Mouse (Mus musculus): Measurements from ENCODE around the gene Rnf215. TPM values are rescaled to one million over a fixed set of nuclear protein-coding genes. Genes with fewer than 3 reads are reported as not detected.

Gene Rnf215
- polyA plus RNA-seq, 1 experiment = 39.5 TPM

DNA sequence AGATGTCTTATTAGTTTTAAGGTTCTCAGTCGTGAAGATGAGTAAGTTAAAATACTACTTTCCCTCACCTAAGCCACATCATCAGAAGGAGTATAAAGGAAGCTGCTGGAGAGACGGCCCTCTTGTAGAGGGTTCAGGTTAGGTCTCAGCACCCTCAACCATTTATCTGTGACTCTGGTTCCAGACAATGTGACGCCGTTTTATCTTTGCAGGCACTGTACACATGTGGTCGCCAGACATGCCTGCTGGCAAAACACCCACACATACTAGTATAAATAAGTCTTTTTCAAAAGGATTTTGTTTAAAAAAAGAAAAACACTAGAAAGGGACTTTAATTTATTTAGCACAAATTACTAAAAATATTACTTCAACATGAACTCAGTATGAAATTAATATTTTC, 20.6 kb downstream of the Rnf215 start:
- H3K27ac ChIP-seq (ENCODE audit: insufficient read depth, low read length) = no peak overlapping the region
- TF ChIP-seq CTCF (IDR thresholded peaks at IDR 0.05; ENCODE audit: borderline replicate concordance, insufficient read depth, low read depth, low read length) (no peak), POLR2A (IDR thresholded peaks at IDR 0.05; ENCODE audit: borderline replicate concordance, insufficient read depth, low read length) (no peak)
- H3K4me1 ChIP-seq (ENCODE audit: control insufficient read depth, insufficient read depth, low read length) = no peaks in the 10 kb centered on the region
- no peak for DNase-seq
- WGBS = 89% methylated on average over 5 of the region's 5 CpGs
- H3K4me3 ChIP-seq (replicated peaks; ENCODE audit: insufficient read depth, low read depth, low read length) = no peak overlapping the region
- no peaks in the 10 kb centered on the region for H3K27me3 ChIP-seq (ENCODE audit: control insufficient read depth, insufficient read depth, low read length)

DNA sequence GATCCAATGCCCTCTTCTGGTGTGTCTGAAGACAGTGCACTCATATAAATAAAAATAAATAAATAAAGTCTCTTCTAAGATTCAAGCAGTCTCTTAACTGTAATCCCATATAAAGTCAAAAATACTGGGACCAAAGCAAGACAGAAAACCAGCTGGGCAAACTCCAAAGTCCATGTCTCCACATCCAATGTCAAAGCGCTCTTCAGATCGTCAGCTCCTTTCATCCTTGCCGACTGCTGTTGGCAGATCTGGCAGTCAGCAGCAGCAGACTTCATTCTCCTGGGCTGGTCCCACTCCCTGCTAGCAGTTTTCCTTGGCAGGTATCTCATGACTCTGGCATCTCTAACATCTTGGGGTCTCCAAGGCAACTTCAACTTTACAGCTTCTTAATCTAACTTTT, 23.7 kb downstream of the Rnf215 start:
- DNase-seq = no peak
- Histone ChIP-seq H3K27me3 (ENCODE audit: control insufficient read depth, insufficient read depth, low read length) (no peaks in the 10 kb centered on the region), H3K4me1 (ENCODE audit: control insufficient read depth, insufficient read depth, low read length) (peaks cover 3% of the 10 kb centered on the region; the same call in 1 of the 2 replicates), H3K4me3 (replicated peaks; ENCODE audit: insufficient read depth, low read depth, low read length) (no peak overlapping the region), H3K27ac (ENCODE audit: insufficient read depth, low read length) (no peak overlapping the region)
- TF ChIP-seq CTCF (IDR thresholded peaks at IDR 0.05; ENCODE audit: borderline replicate concordance, insufficient read depth, low read depth, low read length) (no peak), POLR2A (IDR thresholded peaks at IDR 0.05; ENCODE audit: borderline replicate concordance, insufficient read depth, low read length) (no peak)
- 68% methylated on average over 3 of the region's 3 CpGs for WGBS

DNA sequence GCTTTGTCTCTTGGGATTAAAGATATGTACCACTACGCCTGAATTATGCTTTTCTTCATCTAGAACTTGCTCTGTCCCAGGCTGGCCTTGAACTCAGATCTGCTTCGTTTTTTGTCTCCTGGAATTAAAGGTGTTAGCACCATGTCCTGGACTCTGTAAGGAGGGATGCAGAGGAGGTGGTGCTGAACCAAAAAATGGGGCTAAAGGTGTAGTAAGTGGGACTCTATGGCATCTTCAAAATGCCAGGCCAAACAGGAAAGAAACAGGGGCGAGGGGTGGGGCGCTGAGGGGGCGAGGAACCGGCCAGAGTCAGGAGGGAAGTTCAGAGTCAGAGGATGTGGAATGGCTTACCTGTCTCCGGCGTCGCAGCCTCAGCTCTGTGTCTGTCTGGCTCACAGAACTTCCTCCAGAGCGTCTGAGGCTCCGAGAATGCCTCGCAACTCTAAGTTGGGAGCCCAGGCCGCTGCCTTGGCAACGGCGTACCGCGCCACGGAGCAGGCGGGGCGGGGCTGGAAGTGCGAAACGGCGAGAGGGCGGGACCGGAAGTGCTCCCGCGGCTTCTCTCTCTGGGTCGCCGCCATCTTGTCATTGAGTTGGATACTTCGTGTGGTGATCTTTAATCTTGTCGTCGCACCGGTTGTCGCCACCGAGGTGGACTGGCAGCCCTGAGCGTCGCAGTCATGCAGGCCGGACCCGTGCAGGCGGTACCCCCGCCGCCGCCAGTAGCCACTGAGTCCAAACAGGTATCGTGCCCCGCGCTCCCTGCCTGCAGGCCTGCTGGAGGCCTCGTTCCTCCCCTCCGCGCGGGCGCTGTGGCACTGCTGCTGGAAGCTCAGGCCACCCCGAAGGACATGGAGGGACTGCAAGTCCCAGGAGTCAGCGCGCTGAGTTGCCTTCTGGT, 25.1 kb downstream of the Rnf215 start, which contains the start of the genes Ccdc157 and Sf3a1:
Gene Ccdc157 (minus strand): TSS at position 486 of the 901 bp plus-strand sequence.
Gene Sf3a1 (plus strand): TSS at position 543 of the 901 bp plus-strand sequence.
- H3K4me3 ChIP-seq (replicated peaks; ENCODE audit: insufficient read depth, low read depth, low read length) = peak within 1 kb of the TSS; percentile 71
- WGBS = 1% methylated on average over 54 of the region's 54 CpGs
- TF ChIP-seq POLR2A (IDR thresholded peaks at IDR 0.05; ENCODE audit: borderline replicate concordance, insufficient read depth, low read length) (peak; percentile 84; the same call in 1 of the 2 replicates), CTCF (IDR thresholded peaks at IDR 0.05; ENCODE audit: borderline replicate concordance, insufficient read depth, low read depth, low read length) (no peak)
- H3K27me3 ChIP-seq (ENCODE audit: control insufficient read depth, insufficient read depth, low read length) = no peaks in the 10 kb centered on the region
- DNase-seq = peak; percentile 92 to 94
- H3K4me1 ChIP-seq (ENCODE audit: control insufficient read depth, insufficient read depth, low read length) = peaks cover 7% of the 10 kb centered on the region; the same call in 1 of the 2 replicates
- H3K27ac ChIP-seq (ENCODE audit: insufficient read depth, low read length) = peak within 1 kb of the TSS; percentile 84

DNA sequence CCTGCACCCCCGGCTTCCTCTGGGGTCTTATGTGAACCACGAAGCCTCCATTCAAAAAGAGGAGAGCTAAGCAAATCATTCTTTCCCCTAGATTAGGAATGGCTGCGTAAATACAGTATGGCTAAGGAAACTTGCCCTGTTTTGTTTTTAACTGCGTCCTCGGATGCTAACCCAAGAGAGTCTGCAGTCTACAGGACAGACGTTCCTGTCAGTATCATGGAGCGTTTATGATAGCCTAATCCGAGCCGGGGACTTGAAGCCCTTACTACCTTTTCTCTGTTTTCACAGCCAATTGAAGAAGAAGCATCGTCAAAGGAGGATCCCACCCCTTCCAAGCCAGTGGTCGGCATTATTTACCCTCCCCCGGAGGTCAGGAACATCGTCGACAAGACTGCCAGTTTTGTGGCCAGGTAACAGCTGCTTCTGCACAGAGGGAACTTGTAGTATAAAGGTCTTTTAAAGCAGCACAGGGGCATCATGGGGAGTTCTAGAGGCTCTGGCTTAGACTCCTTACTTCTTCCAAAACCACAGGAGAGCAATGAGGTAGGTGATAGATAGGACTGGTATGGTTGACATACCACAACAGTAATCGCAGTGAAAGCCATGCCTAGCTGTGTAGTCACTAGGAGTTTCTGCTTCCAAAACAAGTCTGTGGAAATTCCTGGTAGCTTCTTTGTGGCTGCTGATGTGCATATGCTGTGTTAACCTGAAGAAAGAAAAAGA, 25.9 kb downstream of the Rnf215 start:
- H3K4me1 ChIP-seq (ENCODE audit: control insufficient read depth, insufficient read depth, low read length) = peaks cover 7% of the 10 kb centered on the region; the same call in 1 of the 2 replicates
- H3K27ac ChIP-seq (ENCODE audit: insufficient read depth, low read length) = peak overlapping the region; percentile 84
- H3K4me3 ChIP-seq (replicated peaks; ENCODE audit: insufficient read depth, low read depth, low read length) = peak overlapping the region; percentile 71
- no peak for TF ChIP-seq POLR2A (IDR thresholded peaks at IDR 0.05; ENCODE audit: borderline replicate concordance, insufficient read depth, low read length)
- DNase-seq = no peak
- WGBS = 4% methylated on average over 15 of the region's 15 CpGs
- H3K27me3 ChIP-seq (ENCODE audit: control insufficient read depth, insufficient read depth, low read length) = no peaks in the 10 kb centered on the region

DNA sequence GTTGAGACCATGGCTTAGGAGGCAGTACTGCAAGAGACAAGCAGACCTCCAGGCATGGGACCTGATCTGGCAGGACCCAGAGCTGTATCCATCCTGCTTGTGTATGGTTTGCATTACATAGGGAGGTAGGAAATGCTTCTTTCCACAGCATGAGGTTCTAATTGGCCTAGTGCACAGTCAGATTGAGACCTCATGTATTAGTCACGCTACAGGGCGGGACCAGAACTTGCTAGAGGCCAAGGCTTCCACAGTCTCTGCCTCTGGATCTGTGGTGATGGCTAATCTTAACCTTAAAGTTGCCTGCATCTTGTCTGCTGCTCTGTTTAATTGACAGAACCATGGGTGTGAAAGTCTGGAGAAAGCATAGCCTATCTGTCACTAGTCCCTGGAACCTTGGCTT, 29.7 kb downstream of the Rnf215 start:
- no peak for DNase-seq
- TF ChIP-seq CTCF (IDR thresholded peaks at IDR 0.05; ENCODE audit: borderline replicate concordance, insufficient read depth, low read depth, low read length) (no peak), POLR2A (IDR thresholded peaks at IDR 0.05; ENCODE audit: borderline replicate concordance, insufficient read depth, low read length) (no peak)
- Histone ChIP-seq H3K4me1 (ENCODE audit: control insufficient read depth, insufficient read depth, low read length) (peaks cover 7% of the 10 kb centered on the region; the same call in 1 of the 2 replicates), H3K4me3 (replicated peaks; ENCODE audit: insufficient read depth, low read depth, low read length) (no peak overlapping the region), H3K27me3 (ENCODE audit: control insufficient read depth, insufficient read depth, low read length) (no peaks in the 10 kb centered on the region), H3K27ac (ENCODE audit: insufficient read depth, low read length) (no peak overlapping the region)
- WGBS = 81% methylated on average over 2 of the region's 2 CpGs

- Histone ChIP-seq H3K4me3 (replicated peaks; ENCODE audit: insufficient read depth, low read depth, low read length) (no peak overlapping the region), H3K4me1 (ENCODE audit: control insufficient read depth, insufficient read depth, low read length) (peaks cover 7% of the 10 kb centered on the region; the same call in 1 of the 2 replicates), H3K27me3 (ENCODE audit: control insufficient read depth, insufficient read depth, low read length) (no peaks in the 10 kb centered on the region), H3K27ac (ENCODE audit: insufficient read depth, low read length) (no peak overlapping the region)
- no peak for DNase-seq
- WGBS = 93% methylated on average over 7 of the region's 7 CpGs
- TF ChIP-seq POLR2A (IDR thresholded peaks at IDR 0.05; ENCODE audit: borderline replicate concordance, insufficient read depth, low read length) = no peak
- TF ChIP-seq CTCF (IDR thresholded peaks at IDR 0.05; ENCODE audit: borderline replicate concordance, insufficient read depth, low read depth, low read length) = no peak
These were observed 31.6 kb downstream of the Rnf215 start for GRCm38 (mm10) chr11:4166467-4167090.

GRCm38 (mm10) chr11:4174586-4174985, 39.6 kb downstream of the Rnf215 start:
- TF ChIP-seq CTCF (IDR thresholded peaks at IDR 0.05; ENCODE audit: borderline replicate concordance, insufficient read depth, low read depth, low read length) = no peak
- no peak for TF ChIP-seq POLR2A (IDR thresholded peaks at IDR 0.05; ENCODE audit: borderline replicate concordance, insufficient read depth, low read length)
- Histone ChIP-seq H3K4me3 (replicated peaks; ENCODE audit: insufficient read depth, low read depth, low read length) (no peak overlapping the region), H3K4me1 (ENCODE audit: control insufficient read depth, insufficient read depth, low read length) (no peaks in the 10 kb centered on the region), H3K27ac (ENCODE audit: insufficient read depth, low read length) (peak overlapping the region; percentile 28; the same call in 1 of the 2 replicates), H3K27me3 (ENCODE audit: control insufficient read depth, insufficient read depth, low read length) (no peaks in the 10 kb centered on the region)
- 33% methylated on average over 5 of the region's 5 CpGs for WGBS
- DNase-seq = peak; percentile 24 to 41
